Mouse (Mus musculus): ENCODE measurements around the gene Galnt10. TPM values are rescaled to one million over a fixed set of nuclear protein-coding genes. Genes with fewer than 3 reads are reported as not detected.

Galnt10 gene
- polyA plus RNA-seq, 1 experiment from 2014 or later = 7.1 TPM

DNA sequence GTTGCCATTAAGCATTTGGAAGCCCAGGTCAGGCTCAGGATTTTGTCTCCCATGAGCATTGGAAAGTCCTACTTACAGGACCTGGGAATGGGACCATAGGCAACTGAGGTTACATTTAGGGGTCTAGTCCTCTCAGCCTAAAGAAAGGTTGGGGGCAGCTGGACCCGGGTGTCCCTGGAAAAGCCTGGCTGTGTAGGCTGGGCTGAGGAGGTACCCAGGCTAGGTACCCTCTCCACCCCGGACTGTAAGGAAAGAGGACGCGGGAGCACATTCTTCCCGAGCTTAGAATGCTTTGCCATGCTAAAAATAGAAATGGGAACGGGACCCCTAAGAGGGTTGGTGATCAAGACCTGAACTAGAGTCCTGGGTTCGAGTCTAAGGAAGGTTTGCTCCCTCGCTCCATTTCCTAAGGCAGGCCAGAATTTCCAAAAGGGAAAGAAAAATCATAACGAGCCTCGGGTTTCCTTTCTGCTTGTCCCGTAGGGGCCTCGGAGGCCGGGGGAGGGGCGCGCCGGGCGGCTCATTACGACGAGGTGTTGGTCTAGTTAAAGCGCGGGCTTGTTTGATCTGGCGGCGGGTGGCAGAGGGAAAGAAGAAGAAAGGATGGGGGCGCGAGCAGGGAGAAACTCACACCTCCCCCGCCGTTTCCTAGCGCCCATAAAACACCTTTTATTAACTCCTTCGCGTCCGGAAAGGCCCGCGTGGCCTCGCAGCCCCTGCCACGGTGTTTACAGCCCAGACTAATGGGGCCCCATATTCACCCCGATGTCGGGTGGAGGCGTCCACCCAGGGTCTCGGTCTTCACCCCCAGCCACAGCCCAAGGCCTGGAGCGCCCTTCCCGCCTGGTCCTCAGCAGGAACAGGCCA lies 182.0 kb downstream of the Galnt10 start:
- Histone ChIP-seq H3K4me2 (peak overlapping the region; percentile 80), H3K9ac (ENCODE audit: low read depth, low read length) (peak overlapping the region; percentile 83), H3K9me3 (replicated peaks; ENCODE audit: control insufficient read depth, low read length) (no peaks in the 10 kb centered on the region), H3K27ac (ENCODE audit: low read depth, low read length) (peak overlapping the region; percentile 73), H3K4me1 (ENCODE audit: control insufficient read depth, insufficient read depth, low read length) (peaks cover 13% of the 10 kb centered on the region; the same call in 1 of the 2 replicates), H3K36me3 (ENCODE audit: control insufficient read depth, insufficient read depth, low read length) (no peaks in the 10 kb centered on the region), H3K27me3 (ENCODE audit: control insufficient read depth, insufficient read depth, low read length) (peaks cover 48% of the 10 kb centered on the region), H3K4me3 (ENCODE audit: low read depth, low read length) (peak overlapping the region; percentile 46)
- no peak for ATAC-seq (replicated peaks; ENCODE audit: insufficient number of reproducible peaks, low FRiP score, low TSS enrichment)
- under 1% methylated on average over 41 of the region's 41 CpGs for WGBS (ENCODE audit: insufficient replicate concordance)

DNA sequence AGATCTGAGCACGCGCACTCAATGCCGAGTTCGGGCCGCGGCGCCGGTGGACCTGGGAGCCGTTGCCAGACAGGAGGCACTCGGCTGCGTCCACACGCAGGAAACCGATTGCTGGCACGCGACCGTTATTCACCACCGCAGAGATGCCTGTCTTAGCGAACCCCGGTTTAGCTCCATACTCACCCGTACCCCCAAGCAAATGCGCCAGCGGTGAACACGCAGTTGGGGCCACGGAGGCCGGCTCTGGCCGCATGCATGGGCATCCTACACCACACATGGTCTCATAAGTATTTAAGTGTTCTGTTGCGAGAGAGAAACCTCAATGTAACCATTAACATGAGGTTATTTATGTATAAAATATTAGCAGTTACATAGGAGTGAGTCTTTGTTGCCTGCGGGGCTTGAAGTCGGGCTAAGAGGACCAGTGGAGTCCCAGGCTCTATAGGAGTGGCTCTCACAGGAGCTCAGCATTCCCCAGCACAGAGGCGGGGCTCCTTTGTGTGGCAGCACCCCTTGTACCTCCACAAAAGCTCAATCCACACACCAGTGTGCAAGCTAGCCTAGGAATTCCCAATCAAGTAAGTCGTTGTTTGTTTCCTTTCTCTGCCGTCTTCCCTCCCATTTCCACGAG lies 182.8 kb downstream of the Galnt10 start:
- H3K4me2 ChIP-seq = peak overlapping the region; percentile 80
- no peaks in the 10 kb centered on the region for H3K9me3 ChIP-seq (replicated peaks; ENCODE audit: control insufficient read depth, low read length)
- H3K4me3 ChIP-seq (ENCODE audit: low read depth, low read length) = peak overlapping the region; percentile 46
- peaks cover 55% of the 10 kb centered on the region for H3K27me3 ChIP-seq (ENCODE audit: control insufficient read depth, insufficient read depth, low read length)
- 2% methylated on average over 33 of the region's 33 CpGs for WGBS (ENCODE audit: insufficient replicate concordance)
- peak overlapping the region; percentile 73 for H3K27ac ChIP-seq (ENCODE audit: low read depth, low read length)
- H3K36me3 ChIP-seq (ENCODE audit: control insufficient read depth, insufficient read depth, low read length) = no peaks in the 10 kb centered on the region
- peaks cover 15% of the 10 kb centered on the region; the same call in 1 of the 2 replicates for H3K4me1 ChIP-seq (ENCODE audit: control insufficient read depth, insufficient read depth, low read length)
- H3K9ac ChIP-seq (ENCODE audit: low read depth, low read length) = peak overlapping the region; percentile 83
- ATAC-seq (replicated peaks; ENCODE audit: insufficient number of reproducible peaks, low FRiP score, low TSS enrichment) = no peak

DNA sequence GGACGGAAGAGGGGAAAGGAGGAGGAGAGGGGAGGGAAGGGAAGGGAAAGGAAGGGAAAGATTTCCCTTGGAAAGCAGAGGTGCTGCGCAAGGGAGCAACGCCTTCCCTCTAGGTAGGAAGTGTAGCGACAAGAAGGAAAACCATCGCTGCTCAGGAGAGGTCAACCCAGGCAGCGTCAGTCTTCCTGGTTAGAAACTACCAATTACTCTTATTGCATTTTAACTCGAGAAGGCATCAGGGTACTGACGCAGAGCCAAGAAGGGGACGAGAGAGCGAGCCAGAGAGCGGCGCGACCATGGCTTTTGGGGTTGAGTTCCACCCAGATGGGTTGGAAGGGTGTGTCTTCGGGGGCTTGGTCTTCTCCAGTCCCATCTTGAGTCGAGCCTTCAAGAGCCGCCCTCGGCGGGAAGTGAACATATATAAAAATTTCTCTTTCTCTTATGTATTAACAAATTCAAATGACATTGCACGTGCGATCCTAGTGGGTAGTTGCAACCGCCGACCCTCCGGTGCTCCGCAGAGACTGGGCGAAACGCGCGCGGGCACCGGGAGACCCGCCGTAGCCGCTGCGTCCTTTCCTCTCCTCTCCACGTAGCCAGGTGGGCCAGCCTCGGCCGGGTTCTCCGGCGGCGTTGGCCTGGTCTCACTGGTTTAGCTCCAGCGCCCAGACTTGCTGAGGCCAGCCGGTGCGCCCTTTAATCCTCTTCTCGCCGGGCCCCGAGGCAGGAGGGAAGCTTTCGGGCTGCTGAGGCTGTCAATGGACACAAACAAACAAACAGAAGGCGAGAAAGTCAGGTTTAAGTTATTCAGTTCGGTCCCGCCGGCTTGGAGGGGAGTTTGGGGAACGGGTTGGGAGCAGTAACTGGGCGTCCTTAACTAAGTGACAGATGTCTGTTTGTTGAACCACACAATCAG lies 184.0 kb downstream of the Galnt10 start:
- Histone ChIP-seq H3K4me1 (ENCODE audit: control insufficient read depth, insufficient read depth, low read length) (peaks cover 23% of the 10 kb centered on the region; the same call in 1 of the 2 replicates), H3K9ac (ENCODE audit: low read depth, low read length) (peak overlapping the region; percentile 83)
- no peak for ATAC-seq (replicated peaks; ENCODE audit: insufficient number of reproducible peaks, low FRiP score, low TSS enrichment)

DNA sequence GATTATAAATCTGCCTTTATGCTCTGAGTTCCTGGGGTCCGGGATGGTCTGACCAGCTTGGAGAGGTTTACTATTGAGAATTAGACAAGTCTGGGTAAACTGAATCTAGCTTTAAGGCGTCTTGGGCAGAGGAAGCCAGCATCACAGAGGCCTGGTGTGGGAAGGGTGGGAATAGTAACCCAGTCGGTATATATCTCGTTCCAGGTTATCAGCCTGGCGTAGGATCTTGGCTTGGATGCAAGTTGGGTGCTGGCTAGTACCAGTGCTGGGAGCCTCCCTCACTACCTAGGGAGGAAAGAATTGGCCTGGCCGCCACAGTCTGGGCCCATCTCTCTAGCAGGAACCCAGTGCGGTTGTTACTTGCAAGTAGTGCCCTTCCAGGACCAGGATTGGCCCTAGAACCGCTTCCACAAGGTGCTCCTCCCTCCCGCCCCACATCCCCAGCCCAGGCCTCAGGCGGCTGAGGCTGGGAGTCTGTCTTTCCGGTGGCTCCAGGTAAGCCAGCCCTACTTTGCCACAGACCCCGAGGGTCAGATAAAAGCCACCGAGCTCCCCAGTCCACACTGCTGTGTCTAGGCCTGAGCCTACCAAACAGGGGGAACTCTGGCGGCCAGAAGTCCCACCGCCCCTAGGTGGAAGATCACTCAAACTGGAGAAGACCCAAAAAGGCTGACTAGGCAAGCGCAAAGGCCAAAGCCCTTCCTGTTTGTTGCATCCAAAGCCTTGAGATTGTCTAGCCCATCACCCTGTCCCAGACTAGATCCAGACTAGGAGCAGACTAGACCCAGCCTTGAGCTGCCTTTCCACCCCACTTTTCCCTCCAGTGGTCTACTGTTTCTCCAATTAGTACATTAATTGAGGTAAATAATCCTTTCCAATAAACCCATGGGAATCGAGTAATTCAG lies 184.9 kb downstream of the Galnt10 start:
- peaks cover 23% of the 10 kb centered on the region; the same call in 1 of the 2 replicates for H3K4me1 ChIP-seq (ENCODE audit: control insufficient read depth, insufficient read depth, low read length)
- no peaks in the 10 kb centered on the region for H3K36me3 ChIP-seq (ENCODE audit: control insufficient read depth, insufficient read depth, low read length)
- peaks cover 74% of the 10 kb centered on the region for H3K27me3 ChIP-seq (ENCODE audit: control insufficient read depth, insufficient read depth, low read length)
- peak overlapping the region; percentile 38 for H3K27ac ChIP-seq (ENCODE audit: low read depth, low read length)
- no peaks in the 10 kb centered on the region for H3K9me3 ChIP-seq (replicated peaks; ENCODE audit: control insufficient read depth, low read length)
- peak overlapping the region; percentile 80 for H3K4me2 ChIP-seq
- peak overlapping the region; percentile 83 for H3K9ac ChIP-seq (ENCODE audit: low read depth, low read length)
- no peak for ATAC-seq (replicated peaks; ENCODE audit: insufficient number of reproducible peaks, low FRiP score, low TSS enrichment)
- peak overlapping the region; percentile 46 for H3K4me3 ChIP-seq (ENCODE audit: low read depth, low read length)
- 21% methylated on average over 17 of the region's 17 CpGs for WGBS (ENCODE audit: insufficient replicate concordance)

More for the DNA sequence above, 184.0 kb downstream of the Galnt10 start:
- Histone ChIP-seq H3K9me3 (replicated peaks; ENCODE audit: control insufficient read depth, low read length) (no peaks in the 10 kb centered on the region), H3K27me3 (ENCODE audit: control insufficient read depth, insufficient read depth, low read length) (peaks cover 67% of the 10 kb centered on the region), H3K27ac (ENCODE audit: low read depth, low read length) (peak overlapping the region; percentile 38), H3K4me2 (peak overlapping the region; percentile 80), H3K4me3 (ENCODE audit: low read depth, low read length) (peak overlapping the region; percentile 46), H3K36me3 (ENCODE audit: control insufficient read depth, insufficient read depth, low read length) (no peaks in the 10 kb centered on the region)
- 3% methylated on average over 53 of the region's 53 CpGs for WGBS (ENCODE audit: insufficient replicate concordance)

DNA sequence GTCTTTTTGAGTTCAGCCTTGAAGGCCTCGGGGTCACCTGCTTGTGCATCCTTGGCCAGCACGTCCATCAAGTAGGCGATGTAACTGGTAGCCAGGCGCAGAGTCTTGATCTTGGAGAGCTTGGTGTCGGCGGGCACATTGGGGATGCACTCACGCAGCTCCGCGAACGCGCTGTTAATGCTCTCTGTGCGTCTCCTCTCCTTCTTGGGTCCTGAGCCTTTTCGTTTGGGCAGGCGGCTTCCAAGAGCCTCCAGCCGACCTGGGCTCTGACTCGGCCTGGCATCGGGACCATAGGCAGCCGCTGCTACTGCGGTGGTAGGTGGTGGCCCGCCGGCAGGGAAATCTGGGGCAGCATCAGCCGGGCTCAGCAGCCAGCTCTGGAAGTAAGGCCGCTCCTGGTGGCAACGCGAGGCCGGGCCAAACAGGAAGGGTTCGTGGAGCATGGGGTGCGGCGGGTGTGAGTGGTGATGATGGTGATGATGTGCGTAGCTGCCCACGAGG lies 186.1 kb downstream of the Galnt10 start:
- Histone ChIP-seq H3K36me3 (ENCODE audit: control insufficient read depth, insufficient read depth, low read length) (no peaks in the 10 kb centered on the region), H3K9me3 (replicated peaks; ENCODE audit: control insufficient read depth, low read length) (no peaks in the 10 kb centered on the region), H3K27me3 (ENCODE audit: control insufficient read depth, insufficient read depth, low read length) (peaks cover 86% of the 10 kb centered on the region), H3K27ac (ENCODE audit: low read depth, low read length) (peak overlapping the region; percentile 80), H3K4me2 (peak overlapping the region; percentile 80), H3K4me1 (ENCODE audit: control insufficient read depth, insufficient read depth, low read length) (peaks cover 23% of the 10 kb centered on the region; the same call in 1 of the 2 replicates), H3K4me3 (ENCODE audit: low read depth, low read length) (peak overlapping the region; percentile 46), H3K9ac (ENCODE audit: low read depth, low read length) (peak overlapping the region; percentile 83)
- no peak; the same call in 1 of the 2 replicates for ATAC-seq (replicated peaks; ENCODE audit: insufficient number of reproducible peaks, low FRiP score, low TSS enrichment)
- 2% methylated on average over 31 of the region's 31 CpGs for WGBS (ENCODE audit: insufficient replicate concordance)

DNA sequence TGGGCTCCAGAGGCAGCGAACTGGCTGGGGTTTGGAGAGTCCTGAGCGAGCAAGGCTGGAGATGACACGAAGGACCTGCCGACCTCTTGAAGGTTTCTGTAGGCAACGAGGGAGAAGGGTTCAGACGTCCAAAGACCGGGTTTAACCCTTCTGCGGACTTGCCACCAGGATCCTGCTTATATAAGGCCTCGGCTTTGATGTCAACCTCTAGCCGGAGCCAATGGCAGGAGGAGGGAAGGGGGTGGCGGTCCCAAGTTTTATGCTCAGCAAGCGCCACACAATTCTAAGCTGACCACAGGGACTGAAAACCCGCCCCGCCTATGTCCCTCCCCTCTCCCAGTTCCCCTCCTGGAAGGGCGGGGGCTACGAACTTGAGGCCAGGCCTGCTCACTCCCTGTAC lies 186.6 kb downstream of the Galnt10 start:
- Histone ChIP-seq H3K27me3 (ENCODE audit: control insufficient read depth, insufficient read depth, low read length) (peaks cover 89% of the 10 kb centered on the region), H3K36me3 (ENCODE audit: control insufficient read depth, insufficient read depth, low read length) (no peaks in the 10 kb centered on the region), H3K27ac (ENCODE audit: low read depth, low read length) (peak overlapping the region; percentile 80), H3K4me1 (ENCODE audit: control insufficient read depth, insufficient read depth, low read length) (peaks cover 26% of the 10 kb centered on the region), H3K9me3 (replicated peaks; ENCODE audit: control insufficient read depth, low read length) (no peaks in the 10 kb centered on the region), H3K4me3 (ENCODE audit: low read depth, low read length) (peak overlapping the region; percentile 46), H3K4me2 (peak overlapping the region; percentile 80), H3K9ac (ENCODE audit: low read depth, low read length) (peak overlapping the region; percentile 83)
- 7% methylated on average over 16 of the region's 16 CpGs for WGBS (ENCODE audit: insufficient replicate concordance)
- ATAC-seq (replicated peaks; ENCODE audit: insufficient number of reproducible peaks, low FRiP score, low TSS enrichment) = peak; percentile 45; the same call in 1 of the 2 replicates

DNA sequence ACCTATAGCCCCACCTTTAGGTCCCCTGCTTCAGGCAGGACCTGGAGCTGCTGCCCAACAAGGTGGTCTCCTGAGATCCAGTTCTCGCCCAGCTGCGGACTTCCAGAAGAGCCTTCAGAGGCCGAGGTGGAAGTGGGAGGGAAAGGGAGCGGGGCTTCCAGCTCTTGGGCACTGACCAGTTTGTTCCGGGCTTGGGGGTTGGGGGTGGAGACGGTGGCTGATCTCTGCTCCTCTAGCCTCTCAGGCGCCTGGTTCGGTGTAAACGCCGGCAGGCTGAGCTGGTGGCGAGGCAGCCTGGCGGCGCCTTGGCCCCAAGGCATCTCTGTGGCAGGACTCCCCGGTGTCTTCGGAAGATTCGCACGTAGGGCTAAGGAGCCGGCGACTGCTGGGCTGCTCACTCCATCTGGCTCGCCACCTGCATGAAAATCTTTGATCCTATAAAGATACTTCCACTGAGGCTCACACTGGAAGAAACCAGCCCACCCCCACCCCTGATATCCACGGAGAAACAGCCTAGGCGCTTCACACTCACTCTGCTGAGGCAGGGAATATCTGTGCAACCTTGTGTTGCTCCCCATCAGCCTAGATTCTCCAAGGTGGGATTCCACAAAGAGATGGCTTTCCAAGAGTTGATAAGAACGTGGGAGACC lies 187.4 kb downstream of the Galnt10 start, which contains the start of gene Hand1:
Gene Hand1 (minus strand): TSS at position 267 of the 650 bp plus-strand sequence.
- 5% methylated on average over 23 of the region's 23 CpGs for WGBS (ENCODE audit: insufficient replicate concordance)
- Histone ChIP-seq H3K9ac (ENCODE audit: low read depth, low read length) (peak within 1 kb of the TSS; percentile 83), H3K4me3 (ENCODE audit: low read depth, low read length) (peak within 1 kb of the TSS; percentile 46), H3K4me2 (peak within 1 kb of the TSS; percentile 80), H3K36me3 (ENCODE audit: control insufficient read depth, insufficient read depth, low read length) (no peaks in the 10 kb centered on the region), H3K27me3 (ENCODE audit: control insufficient read depth, insufficient read depth, low read length) (peaks cover 88% of the 10 kb centered on the region), H3K4me1 (ENCODE audit: control insufficient read depth, insufficient read depth, low read length) (peaks cover 23% of the 10 kb centered on the region), H3K9me3 (replicated peaks; ENCODE audit: control insufficient read depth, low read length) (no peaks in the 10 kb centered on the region), H3K27ac (ENCODE audit: low read depth, low read length) (peak within 1 kb of the TSS; percentile 80)
- ATAC-seq (replicated peaks; ENCODE audit: insufficient number of reproducible peaks, low FRiP score, low TSS enrichment) = no peak
